Mouse (Mus musculus) C2C12 (cell line): ENCODE measurements at regions not wholly inside any gene's neighbourhood (a gene's known extent, or its start where the extent isn't known, plus 50 kb on each side); places are given as distances from the start of the nearest gene placed in this dataset.

Experiments used
- CTCF ChIP-seq: IDR thresholded peaks from one replicate; pipeline ENCODE4 v1.5.1; 2011; ENCODE audit not compliant: control insufficient read depth, insufficient read depth, insufficient read length
- FOSL1 ChIP-seq: IDR thresholded peaks from one replicate; pipeline ENCODE4 v1.8.0; 2011; ENCODE audit warnings: mild to moderate bottlenecking, low read length; ENCODE audit not compliant: poor library complexity, insufficient read depth, severe bottlenecking
- MAX ChIP-seq: IDR thresholded peaks from one replicate; pipeline ENCODE4 v1.6.1; 2011; ENCODE audit warnings: mild to moderate bottlenecking, control low read depth
- MYOD1 ChIP-seq: IDR thresholded peaks from one replicate; pipeline ENCODE4 v1.6.1; 2011; ENCODE audit warnings: low read depth; ENCODE audit not compliant: control insufficient read depth, insufficient read length
- MYOG ChIP-seq: IDR thresholded peaks from one replicate; pipeline ENCODE4 v1.6.1; 2011; ENCODE audit not compliant: control insufficient read depth, insufficient read length; ENCODE audit errors: extremely low read depth
- USF1 ChIP-seq: IDR thresholded peaks from one replicate; pipeline ENCODE4 v1.6.1; 2011; ENCODE audit warnings: low read depth, mild to moderate bottlenecking, control low read depth, moderate library complexity

DNA sequence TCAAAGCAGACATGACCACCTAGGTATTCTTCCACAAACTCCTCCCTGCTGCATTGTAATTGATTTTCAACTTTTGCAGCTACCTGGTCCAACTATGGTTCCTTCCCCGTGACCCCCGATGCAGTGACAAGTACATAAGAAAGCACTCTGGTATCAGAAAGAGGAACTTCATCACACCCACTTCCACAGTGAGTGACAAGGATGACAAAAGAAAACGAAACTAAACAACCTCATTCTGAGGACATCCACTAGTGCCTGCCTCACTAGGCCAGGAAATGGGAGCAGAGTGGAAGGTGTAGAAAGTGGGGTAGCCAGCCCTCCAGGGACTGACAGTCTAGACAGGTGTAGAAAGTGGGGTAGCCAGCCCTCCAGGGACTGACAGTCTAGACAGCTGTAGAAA is 158.2 kb upstream of the Ogfrl1 start:
- TF ChIP-seq CTCF (no peak), MAX (no peak), USF1 (no peak), MYOD1 (no peak), MYOG (no peak), FOSL1 (no peak)
